ENCODE assay signal across 8 mouse cellular contexts in the genomic region with DNA sequence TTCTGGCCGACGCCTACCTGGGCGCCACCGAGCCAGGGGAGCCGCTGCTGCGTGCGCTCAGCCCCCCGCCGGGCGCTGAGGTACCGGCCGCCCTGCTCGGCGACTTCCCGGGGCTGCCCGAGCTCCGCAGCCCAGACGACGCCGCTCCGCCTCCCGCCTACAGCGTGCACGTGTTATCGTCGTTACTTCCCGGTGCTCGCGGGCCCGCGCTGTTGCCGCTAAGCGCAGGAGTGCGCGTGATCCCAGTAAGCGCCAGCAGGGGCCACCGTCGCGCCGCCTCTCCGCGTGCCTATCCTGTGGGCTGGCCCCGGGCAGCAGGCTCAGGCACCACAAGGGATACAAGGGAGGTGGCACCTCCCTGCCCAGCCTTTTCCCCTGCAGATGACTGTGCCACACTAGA. TPM values are rescaled to one million over a fixed set of nuclear protein-coding genes. Genes with fewer than 3 reads are reported as not detected.
A peak's percentile ranks its signal among the peaks of the same experiment; 100 is the strongest.
DNase-seq lines count a peak whose midpoint lies in the region; ATAC-seq and TF ChIP-seq lines count a peak whose summit lies in the region.

No protein-coding gene starts in this region.

- peaks cover 3% of the 10 kb centered on the region for H3K36me3 ChIP-seq in erythroblast, embryonic 14.5 days (ENCODE audit: control insufficient read depth)
- peaks cover 20% of the 10 kb centered on the region for H3K36me3 ChIP-seq in heart, embryonic 12.5 days
- H3K36me3 ChIP-seq in kidney, postnatal 0 days (ENCODE audit: insufficient read depth, low read length) = no peaks in the 10 kb centered on the region
- H3K36me3 ChIP-seq in liver, embryonic 11.5 days (ENCODE audit: control insufficient read depth, insufficient read depth, low read length) = peaks cover 2% of the 10 kb centered on the region; the same call in 1 of the 2 replicates
- H3K36me3 ChIP-seq in stomach, embryonic 14.5 days (ENCODE audit: control insufficient read depth, insufficient read depth, low read length) = no peaks in the 10 kb centered on the region

- peak; percentile 90 to 91 for DNase-seq in B cell, adult 2 months
- peak; percentile 91 for DNase-seq in brain, embryonic 14.5 days (ENCODE audit: low read depth)
- DNase-seq in kidney, postnatal 0 days (ENCODE audit: low spot score) = peak; percentile 90
- DNase-seq in liver, embryonic 11.5 days (ENCODE audit: low spot score) = peak; percentile 90
- peak; percentile 75 to 87 for DNase-seq in natural killer cell, adult 2 months (ENCODE audit: low spot score in 2 of 2)

- WGBS in heart, embryonic 12.5 days = under 1% methylated on average over 43 of the region's 43 CpGs
- WGBS in kidney, postnatal 0 days = under 1% methylated on average over 40 of the region's 43 CpGs
- WGBS in liver, embryonic 11.5 days = under 1% methylated on average over 43 of the region's 43 CpGs
- 0% methylated on average over 43 of the region's 43 CpGs for WGBS in stomach, embryonic 14.5 days

- no peaks in the 10 kb centered on the region for H3K27me3 ChIP-seq in erythroblast, embryonic 14.5 days (ENCODE audit: control insufficient read depth)
- no peaks in the 10 kb centered on the region for H3K27me3 ChIP-seq in heart, embryonic 12.5 days (replicated peaks)
- H3K27me3 ChIP-seq in kidney, postnatal 0 days (ENCODE audit: insufficient read depth, low read length) = no peaks in the 10 kb centered on the region
- no peaks in the 10 kb centered on the region for H3K27me3 ChIP-seq in liver, embryonic 11.5 days (replicated peaks; ENCODE audit: control insufficient read depth, insufficient read depth, low read length)
- H3K27me3 ChIP-seq in stomach, embryonic 14.5 days (ENCODE audit: control insufficient read depth, insufficient read depth, low read length) = no peaks in the 10 kb centered on the region

- peak; percentile 70 for TF ChIP-seq CTCF in brain, embryonic 14.5 days (IDR thresholded peaks at IDR 0.05; ENCODE audit: borderline replicate concordance, extremely low read depth, insufficient read depth, insufficient read length)
- TF ChIP-seq CTCF in kidney, postnatal 0 days (IDR thresholded peaks at IDR 0.05; ENCODE audit: low read depth) = peak; percentile 77

- H3K27ac ChIP-seq in heart, embryonic 12.5 days (ENCODE audit: poor library complexity, severe bottlenecking) = no peak overlapping the region
- peak overlapping the region; percentile 21; the same call in 1 of the 2 replicates for H3K27ac ChIP-seq in kidney, postnatal 0 days
- H3K27ac ChIP-seq in liver, embryonic 11.5 days (ENCODE audit: low read depth, low read length) = peak overlapping the region; percentile 90
- no peak overlapping the region for H3K27ac ChIP-seq in stomach, embryonic 14.5 days (ENCODE audit: low read length)

- TF ChIP-seq POLR2A in brain, embryonic 14.5 days (IDR thresholded peaks at IDR 0.05; ENCODE audit: borderline replicate concordance, extremely low read depth, insufficient read depth, insufficient read length, poor library complexity, severe bottlenecking) = no peak

- peak overlapping the region; percentile 63 for H3K4me3 ChIP-seq in erythroblast, embryonic 14.5 days (replicated peaks)
- H3K4me3 ChIP-seq in heart, embryonic 12.5 days = peak overlapping the region; percentile 48
- peak overlapping the region; percentile 34 for H3K4me3 ChIP-seq in kidney, postnatal 0 days (replicated peaks; ENCODE audit: low read depth, low read length)
- H3K4me3 ChIP-seq in liver, embryonic 11.5 days (ENCODE audit: low read depth, low read length) = peak overlapping the region; percentile 52
- peak overlapping the region; percentile 38 for H3K4me3 ChIP-seq in stomach, embryonic 14.5 days (ENCODE audit: low read depth, low read length)

- peaks cover 7% of the 10 kb centered on the region for H3K9me3 ChIP-seq in erythroblast, embryonic 14.5 days (ENCODE audit: control insufficient read depth, low read length)
- H3K9me3 ChIP-seq in heart, embryonic 12.5 days (replicated peaks) = peaks cover 6% of the 10 kb centered on the region
- H3K9me3 ChIP-seq in kidney, postnatal 0 days (replicated peaks; ENCODE audit: low read length) = no peaks in the 10 kb centered on the region
- peaks cover 3% of the 10 kb centered on the region; the same call in 1 of the 2 replicates for H3K9me3 ChIP-seq in liver, embryonic 11.5 days (ENCODE audit: control insufficient read depth, low read length)
- peaks cover 4% of the 10 kb centered on the region; the same call in 1 of the 2 replicates for H3K9me3 ChIP-seq in stomach, embryonic 14.5 days (ENCODE audit: control insufficient read depth, low read depth, low read length)

- H3K9ac ChIP-seq in heart, embryonic 12.5 days = peak overlapping the region; percentile 73
- H3K9ac ChIP-seq in kidney, postnatal 0 days (ENCODE audit: low read depth, low read length) = peak overlapping the region; percentile 60
- H3K9ac ChIP-seq in liver, embryonic 11.5 days (ENCODE audit: low read depth, low read length) = peak overlapping the region; percentile 79
- peak overlapping the region; percentile 25; the same call in 1 of the 2 replicates for H3K9ac ChIP-seq in stomach, embryonic 14.5 days (replicated peaks; ENCODE audit: low read depth, low read length)

- peak overlapping the region; percentile 91 for H3K4me2 ChIP-seq in heart, embryonic 12.5 days
- H3K4me2 ChIP-seq in kidney, postnatal 0 days (ENCODE audit: low read length) = peak overlapping the region; percentile 78
- peak overlapping the region; percentile 89 for H3K4me2 ChIP-seq in liver, embryonic 11.5 days
- peak overlapping the region; percentile 91 for H3K4me2 ChIP-seq in stomach, embryonic 14.5 days (replicated peaks; ENCODE audit: low read depth, low read length)

- peak; percentile 90 for ATAC-seq in heart, embryonic 12.5 days (ENCODE audit: insufficient number of reproducible peaks, low FRiP score)
- ATAC-seq in kidney, postnatal 0 days (replicated peaks; ENCODE audit: low FRiP score, low read depth) = peak; percentile 92
- peak; percentile 89 for ATAC-seq in liver, embryonic 11.5 days (replicated peaks; ENCODE audit: low FRiP score)
- ATAC-seq in stomach, embryonic 14.5 days (ENCODE audit: insufficient number of reproducible peaks, insufficient read depth, low FRiP score, low read depth) = peak; percentile 91

- H3K4me1 ChIP-seq in erythroblast, embryonic 14.5 days (ENCODE audit: control insufficient read depth) = peaks cover 30% of the 10 kb centered on the region
- peaks cover 27% of the 10 kb centered on the region for H3K4me1 ChIP-seq in heart, embryonic 12.5 days (replicated peaks)
- no peaks in the 10 kb centered on the region for H3K4me1 ChIP-seq in kidney, postnatal 0 days (replicated peaks; ENCODE audit: insufficient read depth, low read length)
- peaks cover 24% of the 10 kb centered on the region for H3K4me1 ChIP-seq in liver, embryonic 11.5 days (replicated peaks; ENCODE audit: control insufficient read depth, insufficient read depth, low read length)
- H3K4me1 ChIP-seq in stomach, embryonic 14.5 days (ENCODE audit: control insufficient read depth, insufficient read depth, low read length) = peaks cover 3% of the 10 kb centered on the region

RNA-seq across cellular contexts. Expression of a gene that starts 0.4 kb away (rescaled TPM):
- 0.36 and 0.42 TPM in 2 replicates for polyA plus RNA-seq in brain, embryonic 14.5 days (2012; rRNA removed)
- 0.02 TPM in 2 replicates for polyA plus RNA-seq in erythroblast, embryonic 14.5 days (2012)
- polyA plus RNA-seq in heart, embryonic 12.5 days (2016; fragmentation: Nextera tagmentation; extraction: Ambion mirVana) = 0.46 and 0.83 TPM in 2 replicates
- polyA plus RNA-seq in kidney, postnatal 0 days (2015; fragmentation: Nextera tagmentation; extraction: Ambion mirVana) = 0.93 and 0.96 TPM in 2 replicates
- polyA plus RNA-seq in liver, embryonic 11.5 days (2014; fragmentation: Nextera tagmentation; extraction: Ambion mirVana) = 0.41 and 0.55 TPM in 2 replicates
- 0.10 and 0.24 TPM in 2 replicates for polyA plus RNA-seq in stomach, embryonic 14.5 days (2014; fragmentation: Nextera tagmentation; extraction: Ambion mirVana)

RNA-seq across cellular contexts. Expression of a gene that starts 25.3 kb away (rescaled TPM):
- 3.9 and 6.2 TPM in 2 replicates for polyA plus RNA-seq in brain, embryonic 14.5 days (2012; rRNA removed)
- not detected in 2 replicates for polyA plus RNA-seq in erythroblast, embryonic 14.5 days (2012)
- 8.1 and 8.5 TPM in 2 replicates for polyA plus RNA-seq in heart, embryonic 12.5 days (2016; fragmentation: Nextera tagmentation; extraction: Ambion mirVana)
- polyA plus RNA-seq in kidney, postnatal 0 days (2015; fragmentation: Nextera tagmentation; extraction: Ambion mirVana) = 0.61 and 0.70 TPM in 2 replicates
- 2.1 and 2.6 TPM in 2 replicates for polyA plus RNA-seq in liver, embryonic 11.5 days (2014; fragmentation: Nextera tagmentation; extraction: Ambion mirVana)
- polyA plus RNA-seq in stomach, embryonic 14.5 days (2014; fragmentation: Nextera tagmentation; extraction: Ambion mirVana) = 12.2 and 13.2 TPM in 2 replicates

Comparison
In these comparisons a context has a peak if more than half of its experiments do, and no peak if none do; other contexts are left out.
1. H3K27ac ChIP-seq: peak in kidney, postnatal 0 days (single experiment) and liver, embryonic 11.5 days (single experiment); none in heart, embryonic 12.5 days (single experiment) and stomach, embryonic 14.5 days (single experiment).
2. H3K9ac ChIP-seq: peak in every context shown above with its lines; median percentile 79 in liver, embryonic 11.5 days; 73 in heart, embryonic 12.5 days; 60 in kidney, postnatal 0 days; 25 in stomach, embryonic 14.5 days.
3. Peak in every context shown above with its lines, with median percentiles within 50 percentile points of each other: DNase-seq, H3K4me3 ChIP-seq, ATAC-seq and H3K4me2 ChIP-seq.